Mouse (Mus musculus) midbrain, embryonic 16.5 days (tissue): Measurements from ENCODE around the gene Eif2b5. TPM values are rescaled to one million over a fixed set of nuclear protein-coding genes. Genes with fewer than 3 reads are reported as not detected.
"Not testable (repeated sequence)": the region's sequence is repeated elsewhere in the genome, so short reads cannot be mapped to it uniquely, and the experiment has no call there.

Source experiments
- ATAC-seq: fragments of 200-750 bp; cut with Nextera tagmentation; 2 replicates; pipeline ENCODE4 v1.8.0; 2017; ENCODE audit warnings: moderate TSS enrichment
- H3K27ac ChIP-seq: fragments of 300-500 bp; sonication (generic); 2 replicates; pipeline ENCODE4 v1.5.1; 2014; ENCODE audit warnings: mild to moderate bottlenecking, low read length, mixed read lengths
- H3K27me3 ChIP-seq: fragments of 300-500 bp; sonication (generic); 2 replicates; pipeline ENCODE4 v1.6.1; 2014; ENCODE audit warnings: low read depth, low read length, mixed read lengths; ENCODE audit not compliant: control insufficient read depth, insufficient read depth
- H3K36me3 ChIP-seq: fragments of 300-500 bp; sonication (generic); 2 replicates; pipeline ENCODE4 v1.6.1; 2014; ENCODE audit warnings: mild to moderate bottlenecking, low read length, moderate library complexity, mixed read lengths; ENCODE audit not compliant: control insufficient read depth, insufficient read depth
- H3K4me1 ChIP-seq: fragments of 300-500 bp; sonication (generic); 2 replicates; pipeline ENCODE4 v1.6.1; 2014; ENCODE audit warnings: mild to moderate bottlenecking, low read length, mixed read lengths; ENCODE audit not compliant: control insufficient read depth, insufficient read depth
- H3K4me2 ChIP-seq: fragments of 300-500 bp; sonication (generic); 2 replicates; pipeline ENCODE4 v1.6.1; 2014; ENCODE audit warnings: mild to moderate bottlenecking, low read length, mixed read lengths
- H3K4me3 ChIP-seq: fragments of 300-500 bp; sonication (generic); 2 replicates; pipeline ENCODE4 v1.5.1; 2014; ENCODE audit warnings: low read depth, mild to moderate bottlenecking, low read length, moderate library complexity, mixed read lengths
- H3K9ac ChIP-seq: fragments of 300-500 bp; sonication (generic); 2 replicates; pipeline ENCODE4 v1.6.1; 2014; ENCODE audit warnings: low read depth, low read length, mixed read lengths
- H3K9me3 ChIP-seq: fragments of 300-500 bp; sonication (generic); replicated peaks from 2 replicates; pipeline ENCODE4 v1.6.1; 2014; ENCODE audit warnings: mild to moderate bottlenecking, low read length, mixed read lengths; ENCODE audit not compliant: control insufficient read depth, poor library complexity, severe bottlenecking
- WGBS: fragments of 180-500 bp; shearing (Covaris S2); extraction: QIAGEN DNeasy Blood & Tissue Kit; methylation state at CpG from one replicate; pipeline ENCODE4 v1.1.7; 2014; 5-methylcytosine and 5-hydroxymethylcytosine counted together
- polyA plus RNA-seq: library from polyadenylated mRNA; unstranded; fragments of >200 nt; fragmentation: Nextera tagmentation; extraction: Ambion mirVana; gene quantifications from 2 replicates; pipeline ENCODE4 v1.2.1, GENCODE M21; 2015

The Eif2b5 gene
- polyA plus RNA-seq, 1 experiment from 2014 or later, result 95.0 TPM

GRCm38 (mm10) chr16:20483716-20484115, 14.9 kb upstream of the Eif2b5 start:
- not testable (repeated sequence) for ATAC-seq, H3K4me2 ChIP-seq, H3K4me1 ChIP-seq, H3K9me3 ChIP-seq, H3K27ac ChIP-seq, H3K36me3 ChIP-seq, H3K9ac ChIP-seq, H3K27me3 ChIP-seq, H3K4me3 ChIP-seq
- WGBS, result 98% methylated on average over 5 of the region's 7 CpGs

- Histone ChIP-seq H3K27me3 (no peaks in the 10 kb centered on the region), H3K9ac (no peak overlapping the region), H3K4me1 (no peaks in the 10 kb centered on the region), H3K36me3 (no peaks in the 10 kb centered on the region), H3K4me2 (no peak overlapping the region), H3K4me3 (no peak overlapping the region), H3K9me3 (no peaks in the 10 kb centered on the region), H3K27ac (no peak overlapping the region)
- no peak for ATAC-seq
- WGBS, result 42% methylated on average over 4 of the region's 4 CpGs
These were observed 13.6 kb upstream of the Eif2b5 start for GRCm38 (mm10) chr16:20485061-20485460.

- no peak overlapping the region for H3K4me2 ChIP-seq
- H3K9me3 ChIP-seq, result no peaks in the 10 kb centered on the region
- 55% methylated on average over 3 of the region's 3 CpGs for WGBS
- H3K27me3 ChIP-seq, result no peaks in the 10 kb centered on the region
- no peak overlapping the region for H3K9ac ChIP-seq
- H3K4me3 ChIP-seq, result no peak overlapping the region
- no peak overlapping the region for H3K27ac ChIP-seq
- ATAC-seq, result no peak
- no peaks in the 10 kb centered on the region for H3K4me1 ChIP-seq
- H3K36me3 ChIP-seq, result no peaks in the 10 kb centered on the region
These were observed 12.6 kb upstream of the Eif2b5 start for GRCm38 (mm10) chr16:20486048-20486447.

- no peak for ATAC-seq
- no peaks in the 10 kb centered on the region for H3K27me3 ChIP-seq
- no peaks in the 10 kb centered on the region for H3K9me3 ChIP-seq
- no peaks in the 10 kb centered on the region for H3K36me3 ChIP-seq
- no peak overlapping the region for H3K4me3 ChIP-seq
- no peak overlapping the region for H3K4me2 ChIP-seq
- WGBS, result 90% methylated on average over 1 of the region's 1 CpGs
- no peak overlapping the region for H3K27ac ChIP-seq
- no peaks in the 10 kb centered on the region for H3K4me1 ChIP-seq
- H3K9ac ChIP-seq, result no peak overlapping the region
These were observed 10.5 kb upstream of the Eif2b5 start for GRCm38 (mm10) chr16:20488151-20488550.

DNA sequence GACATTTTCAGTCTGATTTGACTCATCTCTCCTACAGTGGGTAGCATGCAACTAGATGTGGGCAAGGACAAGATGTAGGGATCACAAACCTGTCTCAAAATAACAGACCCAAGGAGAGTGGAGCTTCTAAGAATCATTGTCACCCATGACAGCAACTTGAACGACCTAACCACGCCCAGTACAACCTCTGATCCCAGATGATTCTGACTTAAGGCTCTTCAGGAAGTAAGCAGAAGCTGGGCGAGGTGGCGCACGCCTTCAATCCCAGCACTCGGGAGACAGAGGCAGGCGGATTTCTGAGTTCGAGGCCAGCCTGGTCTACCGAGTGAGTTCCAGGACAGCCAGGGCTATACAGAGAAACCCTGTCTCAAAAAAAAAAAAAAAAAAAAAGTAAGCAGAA, 9.9 kb upstream of the Eif2b5 start:
- H3K4me3 ChIP-seq, H3K4me1 ChIP-seq, ATAC-seq, H3K9ac ChIP-seq, H3K27me3 ChIP-seq, H3K36me3 ChIP-seq, H3K9me3 ChIP-seq, H3K27ac ChIP-seq, H3K4me2 ChIP-seq: not testable (repeated sequence)
- WGBS, result 83% methylated on average over 9 of the region's 9 CpGs

DNA sequence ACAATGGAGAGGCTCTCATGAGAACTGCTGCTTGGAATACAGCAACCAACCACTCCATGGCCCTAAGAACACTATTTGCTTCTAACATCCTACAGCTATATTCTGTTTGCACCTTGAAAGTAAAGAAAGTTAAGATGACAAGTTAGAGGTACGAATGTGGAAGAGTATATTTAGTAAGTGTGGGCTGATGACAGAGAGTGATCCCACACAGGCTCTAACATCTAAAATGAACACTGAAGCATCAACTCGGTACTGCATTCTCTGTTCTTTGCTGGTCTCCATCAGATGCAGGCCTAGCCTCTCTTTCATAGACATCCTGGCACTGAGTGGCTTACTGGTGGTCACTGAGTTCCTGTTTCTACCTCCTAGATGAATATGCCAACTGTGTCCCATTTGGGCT, 9.4 kb upstream of the Eif2b5 start:
- no peaks in the 10 kb centered on the region for H3K9me3 ChIP-seq
- 84% methylated on average over 2 of the region's 2 CpGs for WGBS

GRCm38 (mm10) chr16:20490581-20490980, 8.0 kb upstream of the Eif2b5 start:
- Histone ChIP-seq H3K36me3 (no peaks in the 10 kb centered on the region), H3K4me2 (no peak overlapping the region), H3K9ac (no peak overlapping the region), H3K4me1 (no peaks in the 10 kb centered on the region), H3K9me3 (no peaks in the 10 kb centered on the region), H3K27me3 (no peaks in the 10 kb centered on the region), H3K27ac (no peak overlapping the region), H3K4me3 (no peak overlapping the region)
- 57% methylated on average over 2 of the region's 2 CpGs for WGBS
- no peak for ATAC-seq

More for the DNA sequence above, 9.4 kb upstream of the Eif2b5 start:
- Histone ChIP-seq H3K4me2 (no peak overlapping the region), H3K4me3 (no peak overlapping the region), H3K27ac (no peak overlapping the region), H3K9ac (no peak overlapping the region), H3K36me3 (no peaks in the 10 kb centered on the region), H3K4me1 (no peaks in the 10 kb centered on the region), H3K27me3 (no peaks in the 10 kb centered on the region)
- ATAC-seq, result no peak

DNA sequence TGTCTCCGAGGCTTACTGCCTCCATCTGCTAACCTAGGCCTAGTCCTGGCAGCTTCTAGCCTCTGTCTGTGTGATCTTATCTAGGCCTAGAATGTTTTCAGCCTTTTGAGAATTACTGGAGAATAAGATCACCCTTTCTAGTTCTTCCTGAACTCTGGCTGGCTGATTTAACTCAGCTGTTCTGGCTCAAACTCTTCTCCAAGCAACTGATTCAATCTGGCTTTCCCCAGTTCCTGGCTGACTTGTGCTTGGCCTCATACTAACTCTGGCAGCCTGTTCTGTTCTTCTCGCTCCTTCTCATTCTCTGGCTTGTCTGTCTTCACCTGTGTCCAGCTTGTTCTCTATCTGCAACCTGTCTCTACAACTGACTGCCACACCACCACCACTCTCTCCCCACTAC, 7.3 kb upstream of the Eif2b5 start:
- Histone ChIP-seq H3K36me3 (no peaks in the 10 kb centered on the region), H3K4me3 (no peak overlapping the region), H3K27ac (no peak overlapping the region), H3K27me3 (no peaks in the 10 kb centered on the region), H3K4me1 (no peaks in the 10 kb centered on the region), H3K9me3 (no peaks in the 10 kb centered on the region), H3K4me2 (no peak overlapping the region), H3K9ac (no peak overlapping the region)
- WGBS, result 86% methylated on average over 2 of the region's 2 CpGs
- no peak for ATAC-seq

DNA sequence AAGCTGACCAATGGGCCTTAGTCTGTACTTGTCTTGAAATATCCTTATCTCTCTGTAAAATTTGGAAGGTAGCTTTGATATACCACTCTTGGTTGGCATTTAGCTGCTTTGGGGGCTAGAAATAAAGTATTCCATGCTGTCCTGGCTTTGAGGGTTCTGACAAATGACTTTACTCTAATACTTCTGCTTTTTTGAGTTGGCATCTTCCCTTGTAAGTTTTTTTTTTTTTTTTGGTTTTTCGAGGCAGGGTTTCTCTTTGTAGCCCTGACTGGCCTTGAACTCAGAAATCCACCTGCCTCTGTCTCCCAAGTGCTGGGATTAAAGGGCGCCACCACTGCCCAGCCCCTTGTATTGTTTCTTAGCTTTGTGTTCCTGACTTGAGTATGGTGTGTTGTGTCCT, 5.2 kb upstream of the Eif2b5 start:
- H3K27ac ChIP-seq, result no peak overlapping the region
- H3K27me3 ChIP-seq, result no peaks in the 10 kb centered on the region
- H3K4me3 ChIP-seq, result no peak overlapping the region
- no peak for ATAC-seq
- WGBS, result 80% methylated on average over 2 of the region's 2 CpGs
- H3K9ac ChIP-seq, result no peak overlapping the region
- no peaks in the 10 kb centered on the region for H3K36me3 ChIP-seq
- peaks cover 8% of the 10 kb centered on the region; the same call in 1 of the 2 replicates for H3K4me1 ChIP-seq
- no peak overlapping the region for H3K4me2 ChIP-seq
- no peaks in the 10 kb centered on the region for H3K9me3 ChIP-seq
